Mouse (Mus musculus): Measurements from ENCODE around the gene Otop1.

The Otop1 gene

DNA sequence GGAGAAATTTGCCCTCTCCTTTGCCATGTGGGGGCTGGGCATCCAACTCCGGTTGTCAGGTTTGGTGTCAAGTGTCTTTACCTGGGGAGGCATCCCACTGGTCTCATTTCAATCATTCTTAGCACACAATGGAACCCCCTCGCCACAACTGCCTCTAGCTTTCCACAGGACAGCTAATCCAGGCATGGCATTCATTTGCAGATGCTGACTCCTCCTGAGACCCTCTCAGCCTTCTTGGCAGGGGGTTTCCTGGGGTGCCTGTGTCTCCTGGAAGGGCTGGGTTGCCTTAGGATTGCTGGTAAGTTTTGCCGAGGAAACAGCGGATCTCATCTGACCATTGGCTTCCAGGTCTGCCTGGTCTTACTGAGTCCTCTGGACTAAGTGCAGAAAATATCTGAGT, at the start of gene Otop1:
Otop1 (plus strand) TSS at position 202 of the 400 bp plus-strand sequence.
- DNase-seq, result no peak

- DNase-seq, result peak; percentile 81 to 83
These were observed 40.4 kb upstream of the Otop1 start for GRCm38 (mm10) chr5:38235422-38235821.

DNA sequence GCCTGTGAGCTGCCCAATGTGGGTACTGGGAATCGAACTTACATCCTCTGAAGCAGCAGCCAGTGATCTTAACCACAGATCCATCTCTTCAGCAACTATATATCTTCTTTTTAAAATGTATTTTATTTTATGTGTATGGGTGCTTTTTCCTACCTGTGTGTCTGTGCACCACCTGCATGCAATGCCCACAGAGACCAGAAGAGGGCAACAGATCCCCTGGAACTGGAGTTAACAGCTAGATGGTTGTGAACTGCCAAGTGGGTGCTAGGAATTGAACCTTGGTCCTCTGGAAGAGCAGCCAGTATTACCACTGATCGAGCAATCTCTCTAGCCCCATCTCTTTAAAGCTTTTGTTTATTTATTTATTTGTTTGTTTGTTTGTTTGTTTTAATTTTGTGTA, 39.1 kb upstream of the Otop1 start:
- DNase-seq, result no peak

DNA sequence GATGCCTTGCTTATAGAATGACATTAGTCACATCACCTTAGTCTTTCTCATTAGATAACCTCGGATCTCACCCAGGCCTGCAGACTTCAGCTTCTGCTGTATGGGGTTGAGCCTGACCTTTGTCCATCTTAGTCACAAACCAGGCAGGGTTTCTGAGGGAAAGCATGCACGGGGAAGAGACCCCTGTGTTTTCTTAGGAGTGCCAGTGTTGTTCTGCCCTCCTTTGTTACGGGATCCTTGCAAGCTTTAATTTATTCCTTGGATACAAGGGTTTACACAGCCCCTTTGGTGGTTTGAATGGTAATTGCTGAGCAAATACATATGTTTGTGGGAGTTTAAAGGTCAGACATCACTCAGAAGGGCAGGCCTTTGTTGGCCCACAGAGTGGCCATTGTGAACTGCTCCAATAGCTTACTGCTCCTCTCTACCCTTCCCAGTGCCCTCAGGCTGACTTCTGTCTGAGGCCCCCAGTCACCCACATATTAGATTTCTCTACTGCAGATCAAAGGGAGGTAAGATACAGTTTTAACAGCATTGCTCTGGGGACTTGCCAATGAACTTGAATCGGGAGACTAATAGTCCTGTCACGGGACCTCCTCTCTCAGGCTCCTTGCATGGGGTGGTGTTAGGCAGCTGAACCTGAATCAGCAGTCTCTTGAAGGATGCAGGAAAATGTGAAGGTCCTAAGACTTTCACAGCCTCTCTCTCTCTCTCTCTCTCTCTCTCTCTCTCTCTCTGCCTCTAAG, 34.9 kb upstream of the Otop1 start:
- DNase-seq, result no peak

GRCm38 (mm10) chr5:38241473-38241834, 34.3 kb upstream of the Otop1 start:
- no peak for DNase-seq

DNA sequence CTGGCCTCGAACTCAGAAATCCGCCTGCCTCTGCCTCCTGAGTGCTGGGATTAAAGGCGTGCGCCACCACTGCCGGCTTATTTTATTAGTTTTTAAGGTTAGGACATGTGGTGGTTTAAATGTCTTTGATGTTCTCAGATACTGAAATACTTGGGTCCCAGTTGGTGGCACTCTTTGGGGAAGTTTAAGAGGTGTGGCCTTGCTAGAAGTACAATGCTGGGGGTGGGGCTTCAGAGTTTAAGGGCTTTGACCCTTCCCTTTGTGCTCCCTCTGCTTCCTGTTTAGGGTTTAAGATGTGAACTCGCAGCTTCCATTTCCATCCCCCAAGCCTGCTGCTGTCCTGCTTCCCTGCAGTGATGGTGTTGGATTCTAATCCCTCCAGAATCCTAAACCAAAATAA, 33.8 kb upstream of the Otop1 start:
- no peak for DNase-seq

DNA sequence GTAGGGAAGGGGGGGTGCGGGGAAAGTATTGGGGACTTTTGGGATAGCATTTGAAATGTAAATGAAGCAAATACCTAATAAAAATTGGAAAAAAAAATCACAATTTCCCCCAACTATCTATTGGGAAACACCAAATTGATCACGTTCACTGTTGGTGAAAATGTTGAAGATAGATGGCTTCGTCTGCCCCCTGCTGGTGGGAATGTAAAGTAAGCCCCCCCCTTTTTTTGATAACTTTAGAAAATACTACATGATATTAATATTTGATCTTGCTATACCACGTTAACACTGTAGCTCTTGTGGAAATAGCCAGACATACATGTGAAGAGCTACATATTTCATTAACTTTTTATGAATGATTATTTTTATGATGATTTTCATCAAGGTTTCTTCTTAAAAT, 20.6 kb upstream of the Otop1 start:
- peak; percentile 50 to 54 for DNase-seq

GRCm38 (mm10) chr5:38255644-38256043, 20.1 kb upstream of the Otop1 start:
- DNase-seq, result no peak

- no peak for DNase-seq
These were observed 19.2 kb upstream of the Otop1 start for GRCm38 (mm10) chr5:38256551-38256950.

- DNase-seq, result no peak
These were observed 17.6 kb upstream of the Otop1 start for GRCm38 (mm10) chr5:38258034-38258772.

DNA sequence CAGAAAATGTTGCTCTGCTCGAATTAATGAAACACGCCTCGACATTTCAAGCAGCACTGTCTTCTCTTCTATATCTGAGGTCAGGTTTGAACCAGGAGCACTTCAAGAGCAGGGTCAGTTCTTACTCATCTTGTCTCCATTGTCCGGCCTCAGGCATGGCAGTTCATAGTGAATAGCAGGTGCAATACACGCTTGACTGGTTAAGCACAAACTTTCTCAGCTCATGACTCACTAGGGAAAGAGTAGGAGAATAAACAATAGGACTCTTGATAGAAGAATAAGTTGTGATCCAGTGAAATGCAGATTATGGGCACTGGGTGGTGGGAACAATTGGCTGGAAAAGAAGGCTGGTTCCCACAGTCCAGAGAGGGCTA, 17.0 kb upstream of the Otop1 start:
- DNase-seq, result no peak

GRCm38 (mm10) chr5:38259455-38260106, 16.2 kb upstream of the Otop1 start:
- no peak for DNase-seq

- peak; percentile 73 to 78 for DNase-seq
These were observed 15.6 kb upstream of the Otop1 start, which contains the start of gene Tmem128 for GRCm38 (mm10) chr5:38260107-38260682. Tmem128 (plus strand) TSS chr5:38260185.

DNA sequence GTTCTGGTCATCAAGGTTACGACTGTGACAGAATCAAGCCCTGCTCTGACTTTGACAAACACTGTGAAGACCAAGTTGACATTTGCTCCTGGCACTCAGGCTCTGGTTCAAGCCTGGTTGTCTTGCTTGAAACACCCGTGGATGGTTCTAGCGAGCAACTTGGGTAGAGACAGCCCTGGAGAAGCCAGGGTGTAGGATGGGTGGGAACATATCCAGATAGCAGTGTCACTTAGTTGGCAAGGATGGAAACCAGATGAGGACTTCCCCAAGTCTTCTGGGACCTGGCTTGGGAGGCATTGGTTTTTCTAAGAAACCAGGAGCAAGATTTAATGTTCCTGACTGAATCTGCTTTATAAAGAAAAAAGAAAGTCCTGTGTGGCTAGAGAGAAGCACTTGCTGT, 4.8 kb upstream of the Otop1 start:
- no peak for DNase-seq

DNA sequence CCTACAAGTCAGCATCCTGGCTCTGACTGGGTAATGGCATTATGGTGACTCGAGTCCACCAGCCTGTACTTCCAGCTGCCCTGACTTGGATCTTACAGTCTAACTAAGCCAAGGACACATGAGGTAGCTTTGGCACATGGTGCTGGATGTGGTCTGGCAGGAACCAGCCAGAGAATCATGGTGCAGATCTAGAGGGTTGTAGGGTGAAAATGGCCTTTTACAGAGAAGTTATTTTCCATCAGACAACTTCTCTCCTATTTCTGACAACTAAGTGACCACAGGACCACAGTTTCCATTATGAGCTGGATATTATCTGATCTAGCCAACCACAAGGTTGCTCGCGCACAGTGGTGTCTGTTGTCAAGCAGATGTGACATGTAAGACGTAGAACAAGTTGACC, 1.9 kb upstream of the Otop1 start:
- DNase-seq, result no peak

- no peak for DNase-seq
These were observed 679 bp downstream of the Otop1 start for GRCm38 (mm10) chr5:38276451-38276850.

GRCm38 (mm10) chr5:38277098-38277866, 1.5 kb downstream of the Otop1 start:
- no peak for DNase-seq

GRCm38 (mm10) chr5:38277936-38278600, 2.3 kb downstream of the Otop1 start:
- no peak for DNase-seq

DNA sequence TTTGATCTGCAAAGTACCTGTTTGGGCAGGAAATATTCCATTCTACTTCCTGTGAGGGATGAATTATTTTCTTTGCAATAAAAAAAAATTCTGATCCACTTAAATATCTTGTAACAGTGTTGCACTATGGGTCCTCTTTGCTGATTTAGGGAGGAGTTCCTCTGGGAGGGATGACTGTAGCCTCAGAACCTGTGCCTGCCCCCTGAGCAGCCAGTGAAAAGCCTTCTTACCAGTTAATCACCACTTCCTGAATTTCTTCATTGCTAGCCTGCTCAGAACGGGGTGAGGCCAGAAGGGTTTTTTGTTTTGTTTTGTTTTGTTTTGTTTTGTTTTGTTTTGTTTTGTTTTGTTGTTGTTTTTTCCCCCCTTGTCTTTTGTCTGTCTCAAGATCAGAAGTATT, 4.3 kb downstream of the Otop1 start:
- no peak for DNase-seq

- no peak for DNase-seq
These were observed 10.0 kb downstream of the Otop1 start for GRCm38 (mm10) chr5:38285724-38286123.

DNA sequence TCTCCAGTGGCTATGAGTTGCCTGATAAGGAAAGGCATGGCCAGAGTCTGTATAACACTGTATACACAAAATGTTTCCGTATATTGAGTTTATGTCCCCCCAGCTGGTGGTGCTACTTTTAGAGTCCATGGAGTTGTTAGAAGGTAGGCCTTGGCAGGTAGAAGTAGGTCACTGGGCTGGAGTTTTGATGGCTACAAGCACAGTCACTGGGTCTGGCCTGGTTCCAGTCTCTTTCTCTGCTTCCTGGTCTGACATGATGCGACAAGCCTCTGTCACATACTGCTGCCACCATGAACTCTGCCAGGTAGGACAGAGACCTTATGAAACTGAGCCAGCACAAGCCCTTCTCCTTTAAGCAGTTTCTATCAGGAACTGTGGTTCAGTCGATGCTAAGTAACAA, 12.7 kb downstream of the Otop1 start:
- DNase-seq, result no peak

DNA sequence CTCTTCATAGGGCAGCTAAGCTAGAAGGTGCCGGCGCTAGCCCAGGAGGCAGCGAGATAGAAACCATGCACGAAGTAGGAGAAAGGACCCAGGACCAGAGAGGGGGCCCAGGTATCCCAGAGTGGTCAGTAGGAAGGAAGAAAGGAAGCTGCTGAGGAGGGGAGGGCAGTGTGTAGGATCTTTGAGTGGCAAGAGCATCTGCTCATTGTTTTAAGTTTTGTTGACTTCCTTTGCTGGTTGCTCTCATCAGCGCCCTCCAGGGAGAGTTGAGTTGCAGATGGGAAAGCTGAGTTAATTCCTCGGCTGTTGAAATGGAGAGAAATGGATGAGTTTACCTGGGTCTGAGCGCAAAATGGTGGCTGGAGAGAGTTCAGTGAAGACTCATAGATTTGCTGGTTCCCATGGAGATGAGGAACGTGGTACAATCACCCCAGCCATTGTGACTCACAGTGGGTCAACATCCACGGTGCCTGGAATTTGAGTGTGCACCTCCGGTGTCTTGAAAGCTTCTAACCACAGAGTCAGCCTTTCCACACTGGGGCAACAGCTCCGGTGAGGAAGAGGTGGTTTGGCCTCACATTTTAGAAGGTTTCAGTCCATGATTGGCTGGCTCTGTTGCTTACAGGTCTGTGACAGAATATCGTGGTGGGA, 26.1 kb downstream of the Otop1 start:
- DNase-seq, result no peak
